ENCODE assay signal across 8 mouse cellular contexts in the genomic region with DNA sequence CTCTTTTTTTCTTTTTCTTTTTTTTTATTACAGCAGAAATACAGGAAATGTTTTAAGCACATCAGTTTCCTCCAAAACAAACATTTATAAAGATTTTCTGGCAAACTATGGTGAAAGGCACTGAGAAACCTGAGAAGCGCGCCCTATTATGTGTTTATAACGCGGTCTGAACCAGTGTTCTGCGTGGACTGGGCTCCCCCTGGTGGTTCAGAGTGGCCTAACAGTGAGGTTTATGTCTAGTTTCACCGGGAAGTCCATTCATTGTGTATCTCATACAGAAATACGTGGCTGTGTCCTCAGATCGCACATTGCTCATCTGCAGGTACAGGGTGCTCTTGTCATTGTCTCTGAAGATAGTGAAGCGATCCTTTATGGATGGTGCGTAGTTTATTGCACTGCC.
DNase-seq lines count a peak whose midpoint lies in the region; ATAC-seq and TF ChIP-seq lines count a peak whose summit lies in the region.
"Not testable (repeated sequence)": the region's sequence is repeated elsewhere in the genome, so short reads cannot be mapped to it uniquely, and the experiment has no call there.

No protein-coding gene starts in this region.

- CTCF ChIA-PET in Patski (lab: Charles Lee), result not testable (repeated sequence)

- in situ Hi-C loops in Patski (cut with MboI; ENCODE audit: low pct_unique_long_range_greater_than_20kb), result not testable (repeated sequence)

- H3K9ac ChIP-seq in hindbrain, postnatal 0 days (replicated peaks; ENCODE audit: low read length), result not testable (repeated sequence)

- POLR2A ChIA-PET in Patski (lab: Charles Lee), result not testable (repeated sequence)

- not testable (repeated sequence) for H3K36me3 ChIP-seq in hindbrain, postnatal 0 days (ENCODE audit: insufficient read depth, low read length)

- H3K4me1 ChIP-seq in hindbrain, postnatal 0 days (ENCODE audit: insufficient read depth, low read length), result not testable (repeated sequence)

- not testable (repeated sequence) for H3K4me3 ChIP-seq in hindbrain, postnatal 0 days (ENCODE audit: low read length)

- H3K9me3 ChIP-seq in hindbrain, postnatal 0 days (ENCODE audit: low read length), result not testable (repeated sequence)

- not testable (repeated sequence) for H3K27me3 ChIP-seq in Patski; hindbrain, postnatal 0 days (ENCODE audit: insufficient read depth, low read length)

- not testable (repeated sequence) for H3K4me2 ChIP-seq in hindbrain, postnatal 0 days (ENCODE audit: low read depth, low read length)

- not testable (repeated sequence) for DNase-seq in Patski (ENCODE audit: low read depth, low spot score)
- DNase-seq in cerebellum, adult 18-20 months, result peak; percentile 61
- DNase-seq in hindbrain, postnatal 0 days (ENCODE audit: low spot score), result peak; percentile 41
- peak; percentile 50 to 85 for DNase-seq in layer of hippocampus, postnatal 25 days (ENCODE audit: extremely low spot score in 1 of 2, low spot score in 1 of 2)
- DNase-seq in lung, postnatal 25 days (ENCODE audit: low spot score), result peak; percentile 56
- peak; percentile 78 for DNase-seq in right cerebral cortex, postnatal 4 days
- peak; percentile 59 for DNase-seq in urinary bladder, postnatal 25 days (ENCODE audit: low spot score)

- peak; percentile 94 for ATAC-seq in Patski
- ATAC-seq in frontal cortex, adult (ENCODE audit: low TSS enrichment), result peak; percentile 62
- not testable (repeated sequence) for ATAC-seq in hindbrain, postnatal 0 days

- not testable (repeated sequence) for H3K27ac ChIP-seq in hindbrain, postnatal 0 days

- WGBS in hindbrain, postnatal 0 days, result 41% methylated on average over 10 of the region's 10 CpGs

- peak; percentile 33 for TF ChIP-seq CTCF in Patski (IDR thresholded peaks at IDR 0.05)
- TF ChIP-seq CTCF in hindbrain, postnatal 0 days (IDR thresholded peaks at IDR 0.05; ENCODE audit: low read depth), result peak; percentile 68
